Mouse (Mus musculus): ENCODE measurements at regions not wholly inside any gene's neighbourhood (a gene's known extent, or its start where the extent isn't known, plus 50 kb on each side); places are given as distances from the start of the nearest gene placed in this dataset.

GRCm38 (mm10) chr15:88229456-88229855 is 370.6 kb upstream of the Zdhhc25 start:
- TF ChIP-seq E2F4 (IDR thresholded peaks at IDR 0.05; ENCODE audit: borderline replicate concordance, low read depth, low read length): no peak
- no peak for TF ChIP-seq POLR2AphosphoS2 (IDR thresholded peaks at IDR 0.05; ENCODE audit: low read length)
- no peak for TF ChIP-seq ZNF384 (IDR thresholded peaks at IDR 0.05; ENCODE audit: low read depth, low read length)
- TF ChIP-seq CTCF (IDR thresholded peaks at IDR 0.05 in 2 of 3, conservative IDR thresholded peaks at IDR 0.05 in 1 of 3; ENCODE audit: control insufficient read depth in 1 of 3, insufficient read depth in 1 of 3, low read depth in 2 of 3, low read length in 3 of 3, poor library complexity in 1 of 3, severe bottlenecking in 1 of 3): no peak
- TF ChIP-seq EP300 (IDR thresholded peaks at IDR 0.05; ENCODE audit: low read depth in 1 of 2, low read length in 2 of 2): no peak
- no peak for TF ChIP-seq RAD21 (IDR thresholded peaks at IDR 0.05; ENCODE audit: low read depth, low read length)
- no peak for TF ChIP-seq POLR2A (IDR thresholded peaks at IDR 0.05; ENCODE audit: control insufficient read depth in 1 of 2, insufficient read depth in 1 of 2, low read depth in 1 of 2, low read length in 2 of 2, poor library complexity in 1 of 2)
- TF ChIP-seq TCF12 (IDR thresholded peaks at IDR 0.05; ENCODE audit: low read depth, low read length): no peak
- no peak for TF ChIP-seq SIN3A (IDR thresholded peaks at IDR 0.05; ENCODE audit: low read length)
- TF ChIP-seq USF2 (IDR thresholded peaks at IDR 0.05; ENCODE audit: borderline replicate concordance in 1 of 2, insufficient read depth in 1 of 2, low read depth in 1 of 2, low read length in 2 of 2): no peak
- no peak for TF ChIP-seq ZMIZ1 (IDR thresholded peaks at IDR 0.05; ENCODE audit: low read depth, low read length)
